Mouse (Mus musculus) G1E (cell line): ENCODE measurements around the gene Tbc1d10a. TPM values are rescaled to one million over a fixed set of nuclear protein-coding genes. Genes with fewer than 3 reads are reported as not detected.
A peak's percentile ranks its signal among the peaks of the same experiment; 100 is the strongest.

ENCODE experiments used
- ATAC-seq: 2 replicates; pipeline ENCODE4 v1.8.0; 2016; ENCODE audit warnings: mild to moderate bottlenecking; ENCODE audit not compliant: insufficient number of reproducible peaks, poor library complexity, low FRiP score, severe bottlenecking; ENCODE audit errors: extremely low read depth
- DNase-seq: peaks from one replicate; pipeline ENCODE4 v3.0.0; 2012; ENCODE audit warnings: low spot score
- H3K27me3 ChIP-seq: 2 replicates; pipeline ENCODE4 v1.6.1; 2012; ENCODE audit warnings: mild to moderate bottlenecking, low read length, inconsistent platforms; ENCODE audit not compliant: insufficient read depth
- H3K36me3 ChIP-seq: replicated peaks from 2 replicates; pipeline ENCODE3; 2012; ENCODE audit warnings: mild to moderate bottlenecking, inconsistent platforms
- H3K4me1 ChIP-seq: 2 replicates; pipeline ENCODE4 v1.6.1; 2012; ENCODE audit warnings: low read depth, low read length, inconsistent platforms, mixed read lengths; ENCODE audit not compliant: insufficient read depth
- H3K4me3 ChIP-seq: 2 replicates; pipeline ENCODE4 v1.5.1; 2012; ENCODE audit warnings: low read depth, mild to moderate bottlenecking, inconsistent platforms, low read length, moderate library complexity, mixed read lengths
- H3K9me3 ChIP-seq: replicated peaks from 2 replicates; pipeline ENCODE4 v1.6.1; 2012; ENCODE audit warnings: inconsistent platforms
- CTCF ChIP-seq: IDR thresholded peaks from 2 replicates; pipeline ENCODE4 v1.5.1; 2012; ENCODE audit warnings: low read depth, low read length, inconsistent platforms, mixed read lengths
- GATA1 ChIP-seq: IDR thresholded peaks from 2 replicates; pipeline ENCODE4 v1.6.1; 2012; ENCODE audit warnings: borderline replicate concordance, low read length, inconsistent platforms, mixed read lengths
- GATA2 ChIP-seq: IDR thresholded peaks from 2 replicates; pipeline ENCODE4 v1.6.1; 2012; ENCODE audit warnings: low read depth, low read length, inconsistent platforms, borderline replicate concordance
- POLR2AphosphoS5 ChIP-seq: IDR thresholded peaks from 2 replicates; pipeline ENCODE4 v1.6.1; 2012; ENCODE audit warnings: low read depth, low read length, inconsistent platforms; ENCODE audit not compliant: insufficient replicate concordance
- TAL1 ChIP-seq: conservative IDR thresholded peaks from 2 replicates; pipeline ENCODE4 v1.6.1; 2012; ENCODE audit warnings: low read depth, low read length, inconsistent platforms, mixed read lengths
- polyA plus RNA-seq: library from polyadenylated mRNA; stranded (reverse); fragments of >175 nt; gene quantifications from 2 replicates; pipeline ENCODE4 v1.2.3, GENCODE M21; 2012
- total RNA-seq, 2 experiments: library from RNA; stranded (forward) in 1 of 2; stranded (reverse) in 1 of 2; fragments of 200-1000 nt in 1 of 2; fragments of >200 nt in 1 of 2; fragmentation: Nextera tagmentation in 1 of 2; gene quantifications; 2 replicates each; pipeline ENCODE4 v1.2.3; 2014 to 2017

The Tbc1d10a gene
- total RNA-seq (2014; fragmentation: Nextera tagmentation): 2.2 and 5.0 TPM in 2 replicates
- total RNA-seq (2017): 20.8 and 25.4 TPM in 2 replicates
- polyA plus RNA-seq: 24.1 and 28.3 TPM in 2 replicates

GRCm38 (mm10) chr11:4186486-4187317, at the start of gene Tbc1d10a:
Gene Tbc1d10a, plus strand, starts transcription at chr11:4186789.
- H3K36me3 ChIP-seq: peaks cover 62% of the 10 kb centered on the region
- ATAC-seq: peak; percentile 99
- H3K4me3 ChIP-seq: peak within 1 kb of the TSS; percentile 89
- H3K27me3 ChIP-seq: no peaks in the 10 kb centered on the region
- DNase-seq: peak; percentile 99
- peaks cover 30% of the 10 kb centered on the region for H3K4me1 ChIP-seq
- H3K9me3 ChIP-seq: no peaks in the 10 kb centered on the region
- no peak for TF ChIP-seq GATA1
- TF ChIP-seq CTCF: no peak
- TF ChIP-seq POLR2AphosphoS5: no peak
- no peak for TF ChIP-seq GATA2
- TF ChIP-seq TAL1: no peak

- no peak overlapping the region for H3K4me3 ChIP-seq
- DNase-seq (no peak), ATAC-seq (no peak)
- H3K4me1 ChIP-seq: peaks cover 21% of the 10 kb centered on the region
- no peaks in the 10 kb centered on the region; the same call in 1 of the 2 replicates for H3K27me3 ChIP-seq
- H3K36me3 ChIP-seq: peaks cover 76% of the 10 kb centered on the region
- H3K9me3 ChIP-seq: no peaks in the 10 kb centered on the region
- no peak for TF ChIP-seq TAL1
- TF ChIP-seq CTCF: no peak
- no peak for TF ChIP-seq POLR2AphosphoS5
- TF ChIP-seq GATA2: no peak
- TF ChIP-seq GATA1: no peak
Observed at GRCm38 (mm10) chr11:4138964-4139363, 47.6 kb upstream of the Tbc1d10a start.

GRCm38 (mm10) chr11:4141505-4141904, 45.1 kb upstream of the Tbc1d10a start:
- peaks cover 79% of the 10 kb centered on the region for H3K36me3 ChIP-seq
- no peak for TF ChIP-seq GATA1
- no peak for TF ChIP-seq CTCF
- no peak for TF ChIP-seq POLR2AphosphoS5
- no peak for TF ChIP-seq GATA2
- TF ChIP-seq TAL1: no peak
- H3K9me3 ChIP-seq: no peaks in the 10 kb centered on the region
- H3K27me3 ChIP-seq: no peaks in the 10 kb centered on the region; the same call in 1 of the 2 replicates
- H3K4me3 ChIP-seq: no peak overlapping the region
- 0 out of 2 replicates have a peak, but pooled peaks cover 3% of the 10 kb centered on the region for H3K4me1 ChIP-seq
- no peak for DNase-seq
- no peak for ATAC-seq

GRCm38 (mm10) chr11:4142352-4142751, 44.2 kb upstream of the Tbc1d10a start:
- ATAC-seq (no peak), DNase-seq (no peak)
- Histone ChIP-seq H3K36me3 (peaks cover 70% of the 10 kb centered on the region), H3K4me1 (no peaks in the 10 kb centered on the region), H3K27me3 (no peaks in the 10 kb centered on the region), H3K4me3 (no peak overlapping the region), H3K9me3 (no peaks in the 10 kb centered on the region)
- no peak for TF ChIP-seq GATA1
- no peak for TF ChIP-seq TAL1
- no peak for TF ChIP-seq CTCF
- TF ChIP-seq GATA2: no peak
- TF ChIP-seq POLR2AphosphoS5: no peak

GRCm38 (mm10) chr11:4143281-4144062, 43.1 kb upstream of the Tbc1d10a start:
- no peak for ATAC-seq
- Histone ChIP-seq H3K9me3 (no peaks in the 10 kb centered on the region), H3K27me3 (peaks cover 5% of the 10 kb centered on the region; the same call in 1 of the 2 replicates), H3K4me1 (no peaks in the 10 kb centered on the region), H3K4me3 (no peak overlapping the region), H3K36me3 (peaks cover 64% of the 10 kb centered on the region)
- no peak for DNase-seq
- no peak for TF ChIP-seq GATA2
- TF ChIP-seq POLR2AphosphoS5: no peak
- TF ChIP-seq CTCF: no peak
- TF ChIP-seq TAL1: no peak
- no peak for TF ChIP-seq GATA1

GRCm38 (mm10) chr11:4146381-4146780, 40.2 kb upstream of the Tbc1d10a start:
- DNase-seq (no peak), ATAC-seq (no peak)
- Histone ChIP-seq H3K9me3 (no peaks in the 10 kb centered on the region), H3K4me1 (no peaks in the 10 kb centered on the region), H3K27me3 (peaks cover 7% of the 10 kb centered on the region; the same call in 1 of the 2 replicates), H3K4me3 (no peak overlapping the region), H3K36me3 (peaks cover 42% of the 10 kb centered on the region)
- TF ChIP-seq POLR2AphosphoS5 (no peak), GATA1 (no peak), TAL1 (no peak), GATA2 (no peak), CTCF (no peak)
